Mouse (Mus musculus): Measurements from ENCODE around the gene Zfp964.

DNA sequence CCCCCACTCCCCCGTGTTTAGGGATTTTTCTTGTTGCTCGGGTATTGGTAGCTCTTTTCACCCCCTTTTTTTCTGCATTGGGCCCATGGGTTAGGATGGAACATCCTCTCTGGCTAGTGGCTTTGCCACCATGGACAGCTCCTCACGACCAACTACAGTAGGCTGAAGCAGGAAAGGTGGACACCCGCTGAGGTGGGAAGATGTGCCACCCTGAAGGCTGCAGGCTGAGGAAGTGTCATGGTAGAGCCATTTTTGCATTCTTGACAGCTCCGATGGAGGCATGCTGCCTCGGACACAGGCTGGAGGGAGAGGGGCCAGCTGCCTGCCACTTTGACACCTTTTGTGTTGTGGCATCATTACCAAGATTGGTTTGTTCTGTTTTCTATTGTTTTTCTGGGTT lies 47.5 kb downstream of the Zfp964 start:
- TF ChIP-seq CTCF (IDR thresholded peaks at IDR 0.05; ENCODE audit: extremely low read depth, insufficient read depth, low read length), result no peak
- TF ChIP-seq POLR2A (IDR thresholded peaks at IDR 0.05; ENCODE audit: extremely low read depth, insufficient read depth, low read length), result no peak
